Mouse (Mus musculus) neural tube, embryonic 12.5 days (tissue): ENCODE measurements around the gene Crocc. TPM values are rescaled to one million over a fixed set of nuclear protein-coding genes. Genes with fewer than 3 reads are reported as not detected.
A peak's percentile ranks its signal among the peaks of the same experiment; 100 is the strongest.

Experiments used
- ATAC-seq: fragments of 200-750 bp; cut with Nextera tagmentation; 2 replicates; pipeline ENCODE4 v1.8.0; 2017; ENCODE audit warnings: low read depth, mild to moderate bottlenecking, moderate TSS enrichment, moderate library complexity; ENCODE audit not compliant: low FRiP score
- H3K27ac ChIP-seq: fragments of 300-500 bp; sonication (generic); 2 replicates; pipeline ENCODE4 v1.5.1; 2016
- H3K27me3 ChIP-seq: fragments of 300-500 bp; sonication (generic); replicated peaks from 2 replicates; pipeline ENCODE4 v1.6.1; 2016; ENCODE audit warnings: mild to moderate bottlenecking
- H3K36me3 ChIP-seq: fragments of 300-500 bp; sonication (generic); 2 replicates; pipeline ENCODE4 v1.6.1; 2016; ENCODE audit warnings: mild to moderate bottlenecking
- H3K4me1 ChIP-seq: fragments of 300-500 bp; sonication (generic); 2 replicates; pipeline ENCODE4 v1.6.1; 2016
- H3K4me2 ChIP-seq: fragments of 300-500 bp; sonication (generic); replicated peaks from 2 replicates; pipeline ENCODE4 v1.6.1; 2016; ENCODE audit warnings: mild to moderate bottlenecking
- H3K4me3 ChIP-seq: fragments of 300-500 bp; sonication (generic); 2 replicates; pipeline ENCODE4 v1.5.1; 2016
- H3K9ac ChIP-seq: fragments of 300-500 bp; sonication (generic); 2 replicates; pipeline ENCODE4 v1.6.1; 2016; ENCODE audit warnings: mild to moderate bottlenecking
- H3K9me3 ChIP-seq: fragments of 300-500 bp; sonication (generic); 2 replicates; pipeline ENCODE4 v1.6.1; 2016; ENCODE audit warnings: mild to moderate bottlenecking
- WGBS: fragments of 180-500 bp; shearing (Covaris S2); methylation state at CpG from one replicate; pipeline ENCODE4 v1.1.7; 2016; 5-methylcytosine and 5-hydroxymethylcytosine counted together
- polyA plus RNA-seq: library from polyadenylated mRNA; unstranded; fragments of >200 nt; fragmentation: Nextera tagmentation; extraction: Ambion mirVana; gene quantifications from 2 replicates; pipeline ENCODE4 v1.2.1, GENCODE M21; 2016

Crocc gene
- 11.7 and 12.8 TPM in 2 replicates for polyA plus RNA-seq

- H3K4me3 ChIP-seq = peak within 1 kb of the TSS; percentile 63
- peak within 1 kb of the TSS; percentile 79 for H3K9ac ChIP-seq
- no peaks in the 10 kb centered on the region for H3K9me3 ChIP-seq
- ATAC-seq = peak; percentile 93
- H3K4me2 ChIP-seq = peak within 1 kb of the TSS; percentile 85
- peaks cover 18% of the 10 kb centered on the region for H3K4me1 ChIP-seq
- H3K27ac ChIP-seq = peak within 1 kb of the TSS; percentile 90
- no peaks in the 10 kb centered on the region for H3K27me3 ChIP-seq
- peaks cover 18% of the 10 kb centered on the region for H3K36me3 ChIP-seq
- WGBS = under 1% methylated on average over 77 of the region's 77 CpGs
Observed at GRCm38 (mm10) chr4:141060426-141061301, at the start of gene Crocc. Crocc (minus strand) TSS chr4:141060550.

GRCm38 (mm10) chr4:141108196-141108732, 47.9 kb upstream of the Crocc start:
- 47% methylated on average over 10 of the region's 10 CpGs for WGBS
- no peak overlapping the region for H3K27ac ChIP-seq
- ATAC-seq = no peak

GRCm38 (mm10) chr4:141106526-141107183, 46.3 kb upstream of the Crocc start:
- peaks cover 15% of the 10 kb centered on the region for H3K36me3 ChIP-seq
- H3K4me1 ChIP-seq = no peaks in the 10 kb centered on the region
- no peak overlapping the region for H3K9ac ChIP-seq
- H3K4me3 ChIP-seq = no peak overlapping the region
- ATAC-seq = 0 out of 2 replicates have a peak, but pooled peaks have one; percentile 17
- no peaks in the 10 kb centered on the region for H3K9me3 ChIP-seq
- no peak overlapping the region for H3K27ac ChIP-seq
- H3K4me2 ChIP-seq = no peak overlapping the region
- 78% methylated on average over 16 of the region's 16 CpGs for WGBS
- H3K27me3 ChIP-seq = no peaks in the 10 kb centered on the region

More at GRCm38 (mm10) chr4:141108196-141108732, 47.9 kb upstream of the Crocc start:
- peaks cover 30% of the 10 kb centered on the region for H3K36me3 ChIP-seq
- no peaks in the 10 kb centered on the region for H3K9me3 ChIP-seq
- H3K4me1 ChIP-seq = no peaks in the 10 kb centered on the region
- H3K4me3 ChIP-seq = no peak overlapping the region
- no peak overlapping the region for H3K9ac ChIP-seq
- H3K4me2 ChIP-seq = no peak overlapping the region
- H3K27me3 ChIP-seq = no peaks in the 10 kb centered on the region

- WGBS = 62% methylated on average over 6 of the region's 6 CpGs
- no peak for ATAC-seq
- H3K27me3 ChIP-seq = no peaks in the 10 kb centered on the region
Observed at GRCm38 (mm10) chr4:141101855-141102254, 41.5 kb upstream of the Crocc start.

GRCm38 (mm10) chr4:141101291-141101690, 40.9 kb upstream of the Crocc start:
- H3K9ac ChIP-seq = no peak overlapping the region
- no peaks in the 10 kb centered on the region for H3K9me3 ChIP-seq
- no peak overlapping the region for H3K4me3 ChIP-seq
- no peaks in the 10 kb centered on the region for H3K36me3 ChIP-seq
- H3K4me2 ChIP-seq = no peak overlapping the region
- no peak for ATAC-seq
- no peaks in the 10 kb centered on the region for H3K27me3 ChIP-seq
- no peak overlapping the region for H3K27ac ChIP-seq
- 0 out of 2 replicates have a peak, but pooled peaks cover 2% of the 10 kb centered on the region for H3K4me1 ChIP-seq
- 91% methylated on average over 9 of the region's 9 CpGs for WGBS

More at GRCm38 (mm10) chr4:141101855-141102254, 41.5 kb upstream of the Crocc start:
- H3K4me2 ChIP-seq = no peak overlapping the region
- H3K36me3 ChIP-seq = no peaks in the 10 kb centered on the region
- H3K4me1 ChIP-seq = 0 out of 2 replicates have a peak, but pooled peaks cover under 1% of the 10 kb centered on the region
- H3K27ac ChIP-seq = no peak overlapping the region
- no peaks in the 10 kb centered on the region for H3K9me3 ChIP-seq
- H3K9ac ChIP-seq = no peak overlapping the region
- no peak overlapping the region for H3K4me3 ChIP-seq

- no peaks in the 10 kb centered on the region for H3K36me3 ChIP-seq
- no peak for ATAC-seq
Observed at GRCm38 (mm10) chr4:141099956-141100355, 39.6 kb upstream of the Crocc start.

GRCm38 (mm10) chr4:141098935-141099334, 38.6 kb upstream of the Crocc start:
- H3K4me3 ChIP-seq = no peak overlapping the region

More at GRCm38 (mm10) chr4:141099956-141100355, 39.6 kb upstream of the Crocc start:
- 0 out of 2 replicates have a peak, but pooled peaks cover 2% of the 10 kb centered on the region for H3K4me1 ChIP-seq
- no peak overlapping the region for H3K27ac ChIP-seq
- no peaks in the 10 kb centered on the region for H3K9me3 ChIP-seq
- no peak overlapping the region for H3K4me3 ChIP-seq
- no peak overlapping the region for H3K9ac ChIP-seq
- no peak overlapping the region for H3K4me2 ChIP-seq
- H3K27me3 ChIP-seq = no peaks in the 10 kb centered on the region
- WGBS = 72% methylated on average over 5 of the region's 5 CpGs

GRCm38 (mm10) chr4:141096710-141097109, 36.4 kb upstream of the Crocc start:
- 14% methylated on average over 9 of the region's 9 CpGs for WGBS
- no peaks in the 10 kb centered on the region for H3K9me3 ChIP-seq
- 0 out of 2 replicates have a peak overlapping the region, but pooled peaks have one; percentile 14 for H3K4me2 ChIP-seq
- 0 out of 2 replicates have a peak, but pooled peaks cover 2% of the 10 kb centered on the region for H3K4me1 ChIP-seq
- H3K36me3 ChIP-seq = no peaks in the 10 kb centered on the region
- no peak for ATAC-seq
- no peak overlapping the region for H3K4me3 ChIP-seq
- H3K27me3 ChIP-seq = no peaks in the 10 kb centered on the region
- H3K27ac ChIP-seq = no peak overlapping the region
- H3K9ac ChIP-seq = no peak overlapping the region

More at GRCm38 (mm10) chr4:141098935-141099334, 38.6 kb upstream of the Crocc start:
- H3K27me3 ChIP-seq = no peaks in the 10 kb centered on the region
- H3K27ac ChIP-seq = no peak overlapping the region
- 0 out of 2 replicates have a peak, but pooled peaks cover 2% of the 10 kb centered on the region for H3K4me1 ChIP-seq
- ATAC-seq = no peak
- H3K4me2 ChIP-seq = no peak overlapping the region
- no peak overlapping the region for H3K9ac ChIP-seq
- WGBS = 84% methylated on average over 4 of the region's 4 CpGs
- H3K9me3 ChIP-seq = no peaks in the 10 kb centered on the region
- no peaks in the 10 kb centered on the region for H3K36me3 ChIP-seq

- H3K36me3 ChIP-seq = no peaks in the 10 kb centered on the region
- H3K9ac ChIP-seq = no peak overlapping the region
- ATAC-seq = no peak
- H3K27ac ChIP-seq = no peak overlapping the region
- no peaks in the 10 kb centered on the region for H3K27me3 ChIP-seq
- WGBS = 85% methylated on average over 10 of the region's 10 CpGs
- H3K4me3 ChIP-seq = no peak overlapping the region
- H3K9me3 ChIP-seq = no peaks in the 10 kb centered on the region
- no peak overlapping the region for H3K4me2 ChIP-seq
- H3K4me1 ChIP-seq = 0 out of 2 replicates have a peak, but pooled peaks cover 2% of the 10 kb centered on the region
Observed at GRCm38 (mm10) chr4:141095016-141095415, 34.7 kb upstream of the Crocc start.

- Histone ChIP-seq H3K4me3 (no peak overlapping the region), H3K4me1 (no peaks in the 10 kb centered on the region), H3K4me2 (no peak overlapping the region), H3K9ac (no peak overlapping the region), H3K9me3 (no peaks in the 10 kb centered on the region), H3K27ac (no peak overlapping the region), H3K36me3 (no peaks in the 10 kb centered on the region), H3K27me3 (no peaks in the 10 kb centered on the region)
- no peak for ATAC-seq
- whole genome bisulfite sequencing = 72% methylated on average over 9 of the region's 9 CpGs
Observed at GRCm38 (mm10) chr4:141088714-141089113, 28.4 kb upstream of the Crocc start.

GRCm38 (mm10) chr4:141088033-141088432, 27.7 kb upstream of the Crocc start, which contains the start of gene Spata21:
Spata21 (plus strand) TSS chr4:141088333.
- no peak within 1 kb of the TSS for H3K9ac ChIP-seq
- no peaks in the 10 kb centered on the region for H3K4me1 ChIP-seq
- H3K4me2 ChIP-seq = no peak within 1 kb of the TSS
- ATAC-seq = no peak
- WGBS = 78% methylated on average over 6 of the region's 6 CpGs
- no peaks in the 10 kb centered on the region for H3K36me3 ChIP-seq
- no peak within 1 kb of the TSS for H3K27ac ChIP-seq
- no peak within 1 kb of the TSS for H3K4me3 ChIP-seq
- no peaks in the 10 kb centered on the region for H3K9me3 ChIP-seq
- no peaks in the 10 kb centered on the region for H3K27me3 ChIP-seq

- Histone ChIP-seq H3K27ac (no peak overlapping the region), H3K9ac (no peak overlapping the region), H3K4me3 (no peak overlapping the region), H3K27me3 (no peaks in the 10 kb centered on the region), H3K9me3 (no peaks in the 10 kb centered on the region), H3K36me3 (no peaks in the 10 kb centered on the region), H3K4me1 (no peaks in the 10 kb centered on the region), H3K4me2 (no peak overlapping the region)
- 75% methylated on average over 10 of the region's 10 CpGs for WGBS
- ATAC-seq = no peak
Observed at GRCm38 (mm10) chr4:141086862-141087261, 26.5 kb upstream of the Crocc start.
